Mouse (Mus musculus) megakaryocyte, embryonic 14.5 days (primary cell): Measurements from ENCODE around the gene Hus1b.

Source experiments
- FLI1 ChIP-seq: IDR thresholded peaks from 2 replicates; pipeline ENCODE4 v1.6.1; 2012; ENCODE audit warnings: low read length, inconsistent platforms, mixed read lengths
- GATA1 ChIP-seq: IDR thresholded peaks from 3 replicates; pipeline ENCODE4 v1.6.1; 2012; ENCODE audit warnings: mixed read lengths, low read length, inconsistent platforms, borderline replicate concordance

- TF ChIP-seq GATA1 (no peak), FLI1 (no peak)
Observed at GRCm38 (mm10) chr13:30974247-30974630, 26.7 kb upstream of the Hus1b start.
